ENCODE assay signal across 8 mouse cellular contexts in genomic region chr19:47536521-47537299, GRCm38 (mm10). TPM values are rescaled to one million over a fixed set of nuclear protein-coding genes. Genes with fewer than 3 reads are reported as not detected.
DNase-seq lines count a peak whose midpoint lies in the region; ATAC-seq lines count a peak whose summit lies in the region.

No protein-coding gene starts in this region.

- peak; percentile 84 for DNase-seq in adipocyte (ENCODE audit: low spot score)
- DNase-seq in embryo, embryonic 10 days (ENCODE audit: low spot score) = peak; percentile 100
- peak; percentile 99 for DNase-seq in gastrocnemius, postnatal 10 days
- peak; percentile 96 to 100 for DNase-seq in left cerebral cortex, postnatal 10 days (ENCODE audit: extremely low spot score in 1 of 2, low spot score in 2 of 2)
- peak; percentile 94 for DNase-seq in right cerebral cortex, postnatal 25 days
- peak; percentile 95 to 99 for DNase-seq in urinary bladder, postnatal 4 days (ENCODE audit: low spot score in 2 of 2)

- intact Hi-C loops in left cerebral cortex, postnatal 10 days (cut with DNase I) = no loop called here

- peak; percentile 93 for ATAC-seq in inflammation-experienced regulatory T-cells, adult 6 months
- ATAC-seq in megakaryocyte-erythroid progenitor cell, adult 5-6 weeks (replicated peaks; ENCODE audit: low FRiP score, low TSS enrichment, poor library complexity, severe bottlenecking) = peak; percentile 96

RNA-seq across cellular contexts. Expression of gene Stn1, which starts 0.6 kb away (rescaled TPM):
- 10 to 100 TPM; 10.5 to 15.2 TPM for total RNA-seq in gastrocnemius, postnatal 10 days (2021)
- polyA plus RNA-seq in inflammation-experienced regulatory T-cells, adult 6 months (2017; shearing (Covaris generic)) = 10 to 100 TPM; 27.8 to 36.9 (median 31.0) TPM
- 10 to 100 TPM; 33.9 to 39.4 TPM for total RNA-seq in left cerebral cortex, postnatal 10 days (2021)
- 10.3 and 15.3 TPM in 2 replicates for total RNA-seq in megakaryocyte-erythroid progenitor cell, adult 5-6 weeks (2014; fragmentation: Nextera tagmentation)
- 12.3 and 19.9 TPM in 2 replicates for total RNA-seq in megakaryocyte-erythroid progenitor cell, adult 5-6 weeks (2017)

RNA-seq across cellular contexts. Expression of gene Slk, which starts 42.8 kb away (rescaled TPM):
- total RNA-seq in gastrocnemius, postnatal 10 days (2021) = 10 to 100 TPM; 35.5 to 43.7 TPM
- polyA plus RNA-seq in inflammation-experienced regulatory T-cells, adult 6 months (2017; shearing (Covaris generic)) = 10 to 100 TPM; 15.1 to 18.3 (median 17.7) TPM
- total RNA-seq in left cerebral cortex, postnatal 10 days (2021) = 10 to 100 TPM; 35.3 to 36.1 TPM
- 101 and 110 TPM in 2 replicates for total RNA-seq in megakaryocyte-erythroid progenitor cell, adult 5-6 weeks (2014; fragmentation: Nextera tagmentation)
- total RNA-seq in megakaryocyte-erythroid progenitor cell, adult 5-6 weeks (2017) = 164 and 206 TPM in 2 replicates

Comparison
In these comparisons a context has a peak if more than half of its experiments do, and no peak if none do; other contexts are left out.
1. Peak in every context shown above with its lines: DNase-seq and ATAC-seq.